In genomic region chr19:11768163-11768562, GRCm38 (mm10) we compare ENCODE assay signal across 9 mouse cellular contexts. TPM values are rescaled to one million over a fixed set of nuclear protein-coding genes. Genes with fewer than 3 reads are reported as not detected.
DNase-seq lines count a peak whose midpoint lies in the region; ATAC-seq and TF ChIP-seq lines count a peak whose summit lies in the region.
"Had no signal": no experiment of that assay in that cellular context is flagged by ENCODE, and none has a peak within 500 bp of the region (broad histone marks: within the 10 kb centered on the region; RNA-seq: fewer than 3 reads in every experiment).

No protein-coding gene starts in this region.

- H3K27ac ChIP-seq in limb, embryonic 14.5 days (replicated peaks; ENCODE audit: low read depth, low read length) = no peak overlapping the region
- H3K27ac ChIP-seq in limb, embryonic 10.5 days = no peak overlapping the region
- no peak overlapping the region for H3K27ac ChIP-seq in bone marrow macrophage, adult 2 months (ENCODE audit: insufficient read depth, low read depth, low read length)
- no peak overlapping the region for H3K27ac ChIP-seq in neural tube, embryonic 15.5 days (replicated peaks)

- no peaks in the 10 kb centered on the region for H3K27me3 ChIP-seq in limb, embryonic 14.5 days (ENCODE audit: control insufficient read depth, insufficient read depth, low read length)
- no peaks in the 10 kb centered on the region for H3K27me3 ChIP-seq in limb, embryonic 10.5 days (ENCODE audit: low read depth, poor library complexity, severe bottlenecking)
- no peaks in the 10 kb centered on the region for H3K27me3 ChIP-seq in neural tube, embryonic 15.5 days (replicated peaks)

- no peak overlapping the region for H3K9ac ChIP-seq in limb, embryonic 14.5 days (ENCODE audit: low read depth, low read length, severe bottlenecking)
- H3K9ac ChIP-seq in neural tube, embryonic 15.5 days (replicated peaks) = no peak overlapping the region

- no peaks in the 10 kb centered on the region for H3K9me3 ChIP-seq in limb, embryonic 14.5 days (ENCODE audit: control insufficient read depth, low read length)
- no peaks in the 10 kb centered on the region for H3K9me3 ChIP-seq in limb, embryonic 10.5 days (replicated peaks)
- no peaks in the 10 kb centered on the region for H3K9me3 ChIP-seq in neural tube, embryonic 15.5 days (replicated peaks)

- H3K36me3 ChIP-seq in limb, embryonic 14.5 days (ENCODE audit: control insufficient read depth, insufficient read depth, low read length) = no peaks in the 10 kb centered on the region
- peaks cover 12% of the 10 kb centered on the region for H3K36me3 ChIP-seq in limb, embryonic 10.5 days
- H3K36me3 ChIP-seq in neural tube, embryonic 15.5 days = peaks cover 2% of the 10 kb centered on the region

- H3K4me3 ChIP-seq in limb, embryonic 14.5 days (replicated peaks; ENCODE audit: low read length) = no peak overlapping the region
- H3K4me3 ChIP-seq in limb, embryonic 10.5 days = no peak overlapping the region
- no peak overlapping the region for H3K4me3 ChIP-seq in bone marrow macrophage, adult 2 months (ENCODE audit: insufficient read depth, low read length)
- no peak overlapping the region for H3K4me3 ChIP-seq in neural tube, embryonic 15.5 days (replicated peaks)

- no peak overlapping the region for H3K4me2 ChIP-seq in limb, embryonic 14.5 days (replicated peaks; ENCODE audit: low read depth, low read length, severe bottlenecking)
- H3K4me2 ChIP-seq in neural tube, embryonic 15.5 days = no peak overlapping the region

- ATAC-seq in limb, embryonic 14.5 days (ENCODE audit: low FRiP score, low read depth) = no peak
- no peak for ATAC-seq in neural tube, embryonic 15.5 days (ENCODE audit: low FRiP score)
- no peak for ATAC-seq in erythroblast, adult 5-6 weeks (replicated peaks; ENCODE audit: low FRiP score, poor library complexity, severe bottlenecking)

- peaks cover 6% of the 10 kb centered on the region; the same call in 1 of the 2 replicates for H3K4me1 ChIP-seq in limb, embryonic 14.5 days (ENCODE audit: control insufficient read depth, insufficient read depth, low read length)
- H3K4me1 ChIP-seq in limb, embryonic 10.5 days = peaks cover 5% of the 10 kb centered on the region; the same call in 1 of the 2 replicates
- peaks cover 27% of the 10 kb centered on the region for H3K4me1 ChIP-seq in bone marrow macrophage, adult 2 months (ENCODE audit: control insufficient read depth, insufficient read depth, low read length)
- H3K4me1 ChIP-seq in neural tube, embryonic 15.5 days = peaks cover 15% of the 10 kb centered on the region

- TF ChIP-seq CTCF in bone marrow macrophage, adult 2 months (IDR thresholded peaks at IDR 0.05; ENCODE audit: low read depth, low read length) = peak; percentile 82

- DNase-seq in adrenal gland, postnatal 10 days = peak; percentile 39
- no peak for DNase-seq in adrenal gland, adult 18-20 months (ENCODE audit: low spot score in 2 of 2)
- peak; percentile 43 for DNase-seq in limb, embryonic 14.5 days (ENCODE audit: low spot score)
- DNase-seq in limb, embryonic 10.5 days (ENCODE audit: low spot score) = no peak
- DNase-seq in lung, adult 18-20 months = peak; percentile 20 to 29

- TF ChIP-seq POLR2A in limb, embryonic 14.5 days (IDR thresholded peaks at IDR 0.05; ENCODE audit: borderline replicate concordance, extremely low read depth, insufficient read depth, insufficient read length) = no peak
- no peak for TF ChIP-seq POLR2A in bone marrow macrophage, adult 2 months (IDR thresholded peaks at IDR 0.05; ENCODE audit: borderline replicate concordance, low read depth, low read length)

- WGBS in limb, embryonic 14.5 days = 13% methylated on average over 3 of the region's 3 CpGs
- 16% methylated on average over 3 of the region's 3 CpGs for WGBS in limb, embryonic 10.5 days
- 18% methylated on average over 3 of the region's 3 CpGs for WGBS in neural tube, embryonic 15.5 days

RNA-seq across cellular contexts. Expression of gene Mrpl16, which starts 2.0 kb away (rescaled TPM):
- total RNA-seq in adrenal gland, postnatal 10 days (2021) = 10 to 100 TPM; 71.8 to 74.5 TPM
- 10 to 100 TPM; 63.6 to 72.3 TPM for total RNA-seq in adrenal gland, adult 18-20 months (2021)
- polyA plus RNA-seq in limb, embryonic 14.5 days (2012; rRNA removed) = 19.0 and 30.3 TPM in 2 replicates
- polyA plus RNA-seq in limb, embryonic 14.5 days (2014; fragmentation: Nextera tagmentation; extraction: Ambion mirVana) = 49.4 and 50.7 TPM in 2 replicates
- 54.2 and 63.0 TPM in 2 replicates for polyA plus RNA-seq in limb, embryonic 10.5 days (2016; fragmentation: Nextera tagmentation; extraction: Ambion mirVana)
- polyA plus RNA-seq in bone marrow macrophage, adult 2 months (2012; ENCODE audit: insufficient read depth, insufficient read length, missing spikeins) = 19.2 and 20.8 TPM in 2 replicates
- 43.5 and 48.7 TPM in 2 replicates for polyA plus RNA-seq in neural tube, embryonic 15.5 days (2015; fragmentation: Nextera tagmentation; extraction: Ambion mirVana)
- 14.6 and 29.5 TPM in 2 replicates for total RNA-seq in erythroblast, adult 5-6 weeks (2015; ENCODE audit: low replicate concordance)
- 4.2 and 15.3 TPM in 2 replicates for total RNA-seq in erythroblast, adult 5-6 weeks (2017; ENCODE audit: low replicate concordance)

RNA-seq across cellular contexts. Expression of gene Gif, which starts 20.8 kb away (rescaled TPM):
- total RNA-seq in adrenal gland, postnatal 10 days (2021) = not detected
- total RNA-seq in adrenal gland, adult 18-20 months (2021) = not detected
- polyA plus RNA-seq in limb, embryonic 14.5 days (2012; rRNA removed) = not detected in 2 replicates
- not detected in 2 replicates for polyA plus RNA-seq in limb, embryonic 14.5 days (2014; fragmentation: Nextera tagmentation; extraction: Ambion mirVana)
- not detected in 2 replicates for polyA plus RNA-seq in limb, embryonic 10.5 days (2016; fragmentation: Nextera tagmentation; extraction: Ambion mirVana)
- not detected in 2 replicates for polyA plus RNA-seq in bone marrow macrophage, adult 2 months (2012; ENCODE audit: insufficient read depth, insufficient read length, missing spikeins)
- not detected in 2 replicates for polyA plus RNA-seq in neural tube, embryonic 15.5 days (2015; fragmentation: Nextera tagmentation; extraction: Ambion mirVana)
- not detected in 2 replicates for total RNA-seq in erythroblast, adult 5-6 weeks (2015; ENCODE audit: low replicate concordance)
- total RNA-seq in erythroblast, adult 5-6 weeks (2017; ENCODE audit: low replicate concordance) = not detected in 2 replicates
- total RNA-seq: layer of hippocampus, adult 18-20 months had no signal

RNA-seq across cellular contexts. Expression of gene Stx3, which starts 51.0 kb away (rescaled TPM):
- total RNA-seq in adrenal gland, postnatal 10 days (2021) = 1 to 10 TPM; 5.8 to 7.3 TPM
- 1 to 10 TPM; 6.9 to 9.5 TPM for total RNA-seq in adrenal gland, adult 18-20 months (2021)
- polyA plus RNA-seq in limb, embryonic 14.5 days (2012; rRNA removed) = 3.9 and 5.2 TPM in 2 replicates
- polyA plus RNA-seq in limb, embryonic 14.5 days (2014; fragmentation: Nextera tagmentation; extraction: Ambion mirVana) = 6.7 and 7.9 TPM in 2 replicates
- 5.6 and 6.3 TPM in 2 replicates for polyA plus RNA-seq in limb, embryonic 10.5 days (2016; fragmentation: Nextera tagmentation; extraction: Ambion mirVana)
- polyA plus RNA-seq in bone marrow macrophage, adult 2 months (2012; ENCODE audit: insufficient read depth, insufficient read length, missing spikeins) = 23.1 and 28.0 TPM in 2 replicates
- polyA plus RNA-seq in neural tube, embryonic 15.5 days (2015; fragmentation: Nextera tagmentation; extraction: Ambion mirVana) = 12.8 and 14.5 TPM in 2 replicates
- total RNA-seq in erythroblast, adult 5-6 weeks (2015; ENCODE audit: low replicate concordance) = 0.19 and 3.6 TPM in 2 replicates
- total RNA-seq in erythroblast, adult 5-6 weeks (2017; ENCODE audit: low replicate concordance) = 3.9 and 4.5 TPM in 2 replicates

Comparison
In these comparisons a context has a peak if more than half of its experiments do, and no peak if none do; other contexts are left out.
1. DNase-seq: peak in adrenal gland, postnatal 10 days (single experiment), limb, embryonic 14.5 days (single experiment) and lung, adult 18-20 months (2 of 2); none in adrenal gland, adult 18-20 months (0 of 2) and limb, embryonic 10.5 days (single experiment).